Mouse (Mus musculus): ENCODE data around the gene Anapc16. TPM values are rescaled to one million over a fixed set of nuclear protein-coding genes. Genes with fewer than 3 reads are reported as not detected.

Anapc16 gene
- total RNA-seq, 2 experiments from 2014 or later = 49.9 to 51.4 TPM

GRCm38 (mm10) chr10:59972534-59972933, 30.4 kb downstream of the Anapc16 start:
- no peak for DNase-seq (ENCODE audit: low spot score in 2 of 2)

GRCm38 (mm10) chr10:59971813-59972212, 31.1 kb downstream of the Anapc16 start:
- DNase-seq (ENCODE audit: low spot score in 2 of 2) = no peak

- DNase-seq (ENCODE audit: low spot score in 2 of 2) = no peak
Observed at GRCm38 (mm10) chr10:59970450-59971062, 32.4 kb downstream of the Anapc16 start.

GRCm38 (mm10) chr10:59969821-59970449, 33.0 kb downstream of the Anapc16 start:
- DNase-seq (ENCODE audit: low spot score in 2 of 2) = peak in 1 of 2 experiments; percentile 47

- no peak for DNase-seq (ENCODE audit: low spot score in 2 of 2)
Observed at GRCm38 (mm10) chr10:59967309-59967942, 35.5 kb downstream of the Anapc16 start.

GRCm38 (mm10) chr10:59966743-59967142, 36.2 kb downstream of the Anapc16 start:
- no peak for DNase-seq (ENCODE audit: low spot score in 2 of 2)

- DNase-seq (ENCODE audit: low spot score in 2 of 2) = no peak
Observed at GRCm38 (mm10) chr10:59965788-59966187, 37.1 kb downstream of the Anapc16 start.

- no peak for DNase-seq (ENCODE audit: low spot score in 2 of 2)
Observed at GRCm38 (mm10) chr10:59965362-59965695, 37.6 kb downstream of the Anapc16 start.

- DNase-seq (ENCODE audit: low spot score in 2 of 2) = no peak
Observed at GRCm38 (mm10) chr10:59964504-59965361, 38.2 kb downstream of the Anapc16 start.

- no peak for DNase-seq (ENCODE audit: low spot score in 2 of 2)
Observed at GRCm38 (mm10) chr10:59963609-59964008, 39.3 kb downstream of the Anapc16 start.

- no peak for DNase-seq (ENCODE audit: low spot score in 2 of 2)
Observed at GRCm38 (mm10) chr10:59959517-59959916, 43.4 kb downstream of the Anapc16 start.

- DNase-seq (ENCODE audit: low spot score in 2 of 2) = peak in 1 of 2 experiments; percentile 14
Observed at GRCm38 (mm10) chr10:59958458-59958857, 44.5 kb downstream of the Anapc16 start.

GRCm38 (mm10) chr10:59957171-59958149, 45.5 kb downstream of the Anapc16 start:
- DNase-seq (ENCODE audit: low spot score in 2 of 2) = peak; percentile 16 to 35

GRCm38 (mm10) chr10:59956681-59957080, 46.3 kb downstream of the Anapc16 start:
- DNase-seq (ENCODE audit: low spot score in 2 of 2) = no peak

- DNase-seq (ENCODE audit: low spot score in 2 of 2) = peak in 1 of 2 experiments; percentile 14
Observed at GRCm38 (mm10) chr10:59953564-59954039, 49.3 kb downstream of the Anapc16 start.

- DNase-seq (ENCODE audit: low spot score in 2 of 2) = peak in 1 of 2 experiments; percentile 11
Observed at GRCm38 (mm10) chr10:59952781-59953563, 50.0 kb downstream of the Anapc16 start.

- peak; percentile 19 to 37 for DNase-seq (ENCODE audit: low spot score in 2 of 2)
Observed at GRCm38 (mm10) chr10:59952152-59952780, 50.7 kb downstream of the Anapc16 start.

- DNase-seq (ENCODE audit: low spot score in 2 of 2) = peak; percentile 97 to 99
Observed at GRCm38 (mm10) chr10:59951211-59952151, 51.5 kb downstream of the Anapc16 start, which contains the start of gene Ddit4. Gene Ddit4, minus strand, starts transcription at chr10:59951834.
